Mouse (Mus musculus): ENCODE data around the gene Gm6205.
"Not testable (repeated sequence)": the region's sequence is repeated elsewhere in the genome, so short reads cannot be mapped to it uniquely, and the experiment has no call there.

DNA sequence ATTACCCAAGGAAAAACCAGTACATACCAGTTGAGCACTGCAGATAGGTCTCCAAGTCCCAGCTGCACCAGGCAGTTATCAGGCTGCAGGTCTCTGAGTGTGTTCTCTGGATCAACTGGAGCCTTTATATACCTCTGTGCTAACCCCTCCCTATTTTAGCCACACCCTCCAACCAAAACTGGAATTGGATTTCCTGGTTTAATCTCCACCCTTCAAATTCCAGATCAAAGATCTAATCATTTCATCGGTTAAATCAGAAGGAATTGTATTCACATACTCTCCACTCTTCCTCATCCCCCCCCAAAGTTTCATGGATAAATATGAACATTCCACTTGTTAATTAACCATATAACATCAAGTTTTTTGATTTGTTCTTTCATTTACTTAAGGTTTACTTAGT lies 31.9 kb upstream of the Gm6205 start, which contains the start of gene Gm3147:
- not testable (repeated sequence) for TF ChIP-seq CTCF (IDR thresholded peaks at IDR 0.05; ENCODE audit: borderline replicate concordance, extremely low read depth, insufficient read depth, insufficient read length); POLR2A (IDR thresholded peaks at IDR 0.05; ENCODE audit: borderline replicate concordance, extremely low read depth, insufficient read depth, insufficient read length, poor library complexity, severe bottlenecking)
